Mouse (Mus musculus): Measurements from ENCODE around the gene Arid5b.
A peak's percentile ranks its signal among the peaks of the same experiment; 100 is the strongest.

Arid5b gene

GRCm38 (mm10) chr10:68278632-68279361 lies at the start of gene Arid5b:
Gene Arid5b (minus strand): TSS chr10:68278740.
- peak; percentile 90 for DNase-seq (ENCODE audit: inconsistent ontology term)

- DNase-seq (ENCODE audit: inconsistent ontology term), result no peak
These were observed 46.8 kb upstream of the Arid5b start for GRCm38 (mm10) chr10:68325378-68325777.

GRCm38 (mm10) chr10:68324061-68324460 lies 45.5 kb upstream of the Arid5b start:
- DNase-seq (ENCODE audit: inconsistent ontology term), result peak; percentile 15

- no peak for DNase-seq (ENCODE audit: inconsistent ontology term)
These were observed 44.6 kb upstream of the Arid5b start for GRCm38 (mm10) chr10:68323167-68323566.

GRCm38 (mm10) chr10:68320986-68321385 lies 42.4 kb upstream of the Arid5b start:
- DNase-seq (ENCODE audit: inconsistent ontology term), result no peak

GRCm38 (mm10) chr10:68320496-68320895 lies 42.0 kb upstream of the Arid5b start:
- no peak for DNase-seq (ENCODE audit: inconsistent ontology term)

GRCm38 (mm10) chr10:68319438-68319837 lies 40.9 kb upstream of the Arid5b start:
- DNase-seq (ENCODE audit: inconsistent ontology term), result no peak

- peak; percentile 28 for DNase-seq (ENCODE audit: inconsistent ontology term)
These were observed 40.0 kb upstream of the Arid5b start for GRCm38 (mm10) chr10:68318438-68318979.

- DNase-seq (ENCODE audit: inconsistent ontology term), result no peak
These were observed 34.2 kb upstream of the Arid5b start for GRCm38 (mm10) chr10:68312734-68313133.

- DNase-seq (ENCODE audit: inconsistent ontology term), result no peak
These were observed 22.5 kb upstream of the Arid5b start for GRCm38 (mm10) chr10:68301013-68301412.

- DNase-seq (ENCODE audit: inconsistent ontology term), result no peak
These were observed 10.9 kb upstream of the Arid5b start for GRCm38 (mm10) chr10:68289465-68289864.

GRCm38 (mm10) chr10:68282466-68283391 lies 4.2 kb upstream of the Arid5b start:
- DNase-seq (ENCODE audit: inconsistent ontology term), result peak; percentile 70

GRCm38 (mm10) chr10:68281775-68282106 lies 3.2 kb upstream of the Arid5b start:
- no peak for DNase-seq (ENCODE audit: inconsistent ontology term)

- no peak for DNase-seq (ENCODE audit: inconsistent ontology term)
These were observed 2.7 kb upstream of the Arid5b start for GRCm38 (mm10) chr10:68281076-68281774.

- DNase-seq (ENCODE audit: inconsistent ontology term), result peak; percentile 62
These were observed 1.3 kb upstream of the Arid5b start for GRCm38 (mm10) chr10:68279516-68280501.

GRCm38 (mm10) chr10:68277671-68278151 lies 829 bp downstream of the Arid5b start:
- peak; percentile 62 for DNase-seq (ENCODE audit: inconsistent ontology term)

- peak; percentile 70 for DNase-seq (ENCODE audit: inconsistent ontology term)
These were observed 1.5 kb downstream of the Arid5b start for GRCm38 (mm10) chr10:68276976-68277441.

GRCm38 (mm10) chr10:68276350-68276975 lies 2.1 kb downstream of the Arid5b start:
- DNase-seq (ENCODE audit: inconsistent ontology term), result peak; percentile 94

GRCm38 (mm10) chr10:68274900-68275760 lies 3.4 kb downstream of the Arid5b start:
- DNase-seq (ENCODE audit: inconsistent ontology term), result peak; percentile 67
